27 mouse cellular contexts compared by ENCODE assay signal in genomic region chr12:55604411-55604810, GRCm38 (mm10). TPM values are rescaled to one million over a fixed set of nuclear protein-coding genes. Genes with fewer than 3 reads are reported as not detected.
A peak's percentile ranks its signal among the peaks of the same experiment; 100 is the strongest.
DNase-seq lines count a peak whose midpoint lies in the region; ATAC-seq lines count a peak whose summit lies in the region.
"Had no signal": no experiment of that assay in that cellular context is flagged by ENCODE, and none has a peak within 500 bp of the region (broad histone marks: within the 10 kb centered on the region; RNA-seq: fewer than 3 reads in every experiment).

No protein-coding gene starts in this region.

- no peak overlapping the region for H3K4me2 ChIP-seq in liver, embryonic 12.5 days
- H3K4me2 ChIP-seq: embryonic facial prominence, embryonic 13.5 days; embryonic facial prominence, embryonic 15.5 days; forebrain, embryonic 12.5 days had no signal

- no peak overlapping the region for H3K4me3 ChIP-seq in liver, embryonic 12.5 days
- H3K4me3 ChIP-seq: embryonic facial prominence, embryonic 13.5 days; embryonic facial prominence, embryonic 15.5 days; erythroblast, embryonic 14.5 days; forebrain, embryonic 10.5 days; forebrain, embryonic 12.5 days had no signal

- peaks cover 22% of the 10 kb centered on the region for H3K27me3 ChIP-seq in liver, embryonic 12.5 days (replicated peaks)
- H3K27me3 ChIP-seq: Patski had no signal

- H3K36me3 ChIP-seq in liver, embryonic 12.5 days, result no peaks in the 10 kb centered on the region
- H3K36me3 ChIP-seq: forebrain, embryonic 10.5 days; forebrain, embryonic 12.5 days had no signal

- peak; percentile 69; the same call in 1 of the 2 replicates for ATAC-seq in liver, embryonic 12.5 days
- ATAC-seq: activated CD4-positive, CD25-positive, alpha-beta regulatory T cell, adult 4 months; forebrain, embryonic 14.5 days; forebrain, embryonic 16.5 days; Patski had no signal

- WGBS in liver, embryonic 12.5 days (ENCODE audit: insufficient replicate concordance), result 25% methylated on average over 3 of the region's 3 CpGs

- no peak overlapping the region for H3K27ac ChIP-seq in liver, embryonic 12.5 days
- H3K27ac ChIP-seq: embryonic facial prominence, embryonic 13.5 days; embryonic facial prominence, embryonic 15.5 days; forebrain, embryonic 10.5 days; forebrain, embryonic 12.5 days had no signal

- H3K9me3 ChIP-seq in liver, embryonic 12.5 days (replicated peaks), result no peaks in the 10 kb centered on the region
- H3K9me3 ChIP-seq: embryonic facial prominence, embryonic 13.5 days; embryonic facial prominence, embryonic 15.5 days; forebrain, embryonic 10.5 days; forebrain, embryonic 12.5 days had no signal

- H3K9ac ChIP-seq in liver, embryonic 12.5 days, result no peak overlapping the region
- H3K9ac ChIP-seq: embryonic facial prominence, embryonic 13.5 days; embryonic facial prominence, embryonic 15.5 days; forebrain, embryonic 12.5 days had no signal

- H3K4me1 ChIP-seq in liver, embryonic 12.5 days, result peaks cover 26% of the 10 kb centered on the region

- no peak for DNase-seq in liver
- DNase-seq in 3T3-L1 (ENCODE audit: low read depth, low spot score), result peak; percentile 3
- peak; percentile 57 for DNase-seq in MEL-GATA-1-ER (ENCODE audit: extremely low read depth, low read depth)
- DNase-seq in brain, adult 2 months (ENCODE audit: low read depth, low spot score), result peak; percentile 36
- no peak for DNase-seq in urinary bladder, postnatal 25 days (ENCODE audit: low spot score)
- DNase-seq in left cerebral cortex, adult 11 months (ENCODE audit: low spot score), result no peak
- DNase-seq: adrenal gland, adult 8-10 months; adrenal gland, postnatal 14 days; adrenal gland, postnatal 36 days; cerebellum, adult 11 months; cerebellum, adult 18-20 months; cerebellum, adult 8-10 months; cerebellum, adult 9-11 months; cerebellum, postnatal 14 days; cerebellum, postnatal 36 days; embryo, embryonic 11 days had no signal

RNA-seq across cellular contexts. Expression of gene Insm2, which starts 5.2 kb away (rescaled TPM):
- 0.10 TPM in 1 of 2 replicates, not detected in the other for polyA plus RNA-seq in liver, embryonic 12.5 days (2016; fragmentation: Nextera tagmentation; extraction: Ambion mirVana)
- polyA plus RNA-seq: C2C12; embryonic facial prominence, embryonic 13.5 days; erythroblast, embryonic 14.5 days had no signal

RNA-seq across cellular contexts. Expression of gene Aldoart2, which starts 39.4 kb away (rescaled TPM):
- polyA plus RNA-seq in liver, embryonic 12.5 days (2016; fragmentation: Nextera tagmentation; extraction: Ambion mirVana), result not detected in 2 replicates
- polyA plus RNA-seq: C2C12; embryonic facial prominence, embryonic 13.5 days; embryonic facial prominence, embryonic 15.5 days; forebrain, embryonic 10.5 days; forebrain, embryonic 12.5 days; forebrain, embryonic 14.5 days; forebrain, embryonic 16.5 days had no signal

Comparison
In these comparisons a context has a peak if more than half of its experiments do, and no peak if none do; other contexts are left out.
1. DNase-seq: peak in 3T3-L1 (single experiment), MEL-GATA-1-ER (single experiment) and brain, adult 2 months (single experiment); none in liver (single experiment), urinary bladder, postnatal 25 days (single experiment) and left cerebral cortex, adult 11 months (single experiment).